Mouse (Mus musculus) stomach, embryonic 14.5 days (tissue): ENCODE results near the gene Gm42957. TPM values are rescaled to one million over a fixed set of nuclear protein-coding genes. Genes with fewer than 3 reads are reported as not detected.
A peak's percentile ranks its signal among the peaks of the same experiment; 100 is the strongest.

Experiments
- ATAC-seq: fragments of 200-750 bp; cut with Nextera tagmentation; 2 replicates; pipeline ENCODE4 v1.8.0; 2017; ENCODE audit warnings: low read depth, moderate TSS enrichment; ENCODE audit not compliant: insufficient number of reproducible peaks, insufficient read depth, low FRiP score
- H3K27ac ChIP-seq: fragments of 300-500 bp; sonication (generic); 2 replicates; pipeline ENCODE4 v1.5.1; 2014; ENCODE audit warnings: mild to moderate bottlenecking, low read length, moderate library complexity, mixed read lengths
- H3K27me3 ChIP-seq: fragments of 300-500 bp; sonication (generic); 2 replicates; pipeline ENCODE4 v1.6.1; 2014; ENCODE audit warnings: low read length, control low read depth, mixed read lengths; ENCODE audit not compliant: control insufficient read depth, insufficient read depth
- H3K36me3 ChIP-seq: fragments of 300-500 bp; sonication (generic); 2 replicates; pipeline ENCODE4 v1.6.1; 2014; ENCODE audit warnings: mild to moderate bottlenecking, control low read depth, low read length, moderate library complexity, mixed read lengths; ENCODE audit not compliant: control insufficient read depth, insufficient read depth
- H3K4me1 ChIP-seq: fragments of 300-500 bp; sonication (generic); 2 replicates; pipeline ENCODE4 v1.6.1; 2014; ENCODE audit warnings: low read length, control low read depth, mixed read lengths; ENCODE audit not compliant: control insufficient read depth, insufficient read depth
- H3K4me2 ChIP-seq: fragments of 300-500 bp; sonication (generic); replicated peaks from 2 replicates; pipeline ENCODE4 v1.6.1; 2014; ENCODE audit warnings: low read depth, low read length, control low read depth
- H3K4me3 ChIP-seq: fragments of 300-500 bp; sonication (generic); 2 replicates; pipeline ENCODE4 v1.5.1; 2014; ENCODE audit warnings: low read depth, low read length, control low read depth
- H3K9ac ChIP-seq: fragments of 300-500 bp; sonication (generic); replicated peaks from 2 replicates; pipeline ENCODE4 v1.6.1; 2014; ENCODE audit warnings: low read depth, mild to moderate bottlenecking, control low read depth, low read length, moderate library complexity, mixed read lengths
- H3K9me3 ChIP-seq: fragments of 300-500 bp; sonication (generic); 2 replicates; pipeline ENCODE4 v1.6.1; 2016; ENCODE audit warnings: low read depth, low read length, control low read depth; ENCODE audit not compliant: control insufficient read depth
- WGBS: fragments of 180-500 bp; shearing (Covaris S2); extraction: QIAGEN DNeasy Blood & Tissue Kit; methylation state at CpG from one replicate; pipeline ENCODE4 v1.1.7; 2014; 5-methylcytosine and 5-hydroxymethylcytosine counted together
- polyA plus RNA-seq: library from polyadenylated mRNA; unstranded; fragments of >200 nt; fragmentation: Nextera tagmentation; extraction: Ambion mirVana; gene quantifications from 2 replicates; pipeline ENCODE4 v1.2.1, GENCODE M21; 2014

The Gm42957 gene
- polyA plus RNA-seq, 1 experiment from 2014 or later, result 0.07 TPM

DNA sequence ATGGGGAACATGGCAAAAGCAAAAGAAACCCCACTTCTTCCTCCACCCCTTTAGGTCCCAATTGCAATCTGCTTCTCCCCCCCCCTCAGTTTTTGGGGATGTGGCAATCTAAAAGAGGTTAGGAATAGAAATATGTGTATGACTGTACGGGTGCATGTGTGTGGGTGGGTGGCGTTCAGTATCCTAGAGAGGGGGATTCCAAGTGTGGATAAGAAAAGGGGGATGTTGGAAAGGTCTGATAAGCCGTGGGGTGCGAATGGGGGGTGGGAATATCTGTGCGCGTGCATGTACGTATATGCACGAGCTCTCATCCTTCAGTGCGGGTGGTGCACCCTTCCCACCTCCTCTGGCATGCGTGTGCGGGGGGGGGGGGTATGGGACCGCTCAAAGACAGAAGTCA is 38.4 kb upstream of the Gm42957 start:
- no peak overlapping the region; the same call in 1 of the 2 replicates for H3K27ac ChIP-seq
- H3K4me1 ChIP-seq, result peaks cover 28% of the 10 kb centered on the region; the same call in 1 of the 2 replicates
- H3K9me3 ChIP-seq, result no peaks in the 10 kb centered on the region
- ATAC-seq, result no peak
- 2% methylated on average over 9 of the region's 12 CpGs for WGBS
- H3K36me3 ChIP-seq, result no peaks in the 10 kb centered on the region
- H3K4me3 ChIP-seq, result peak overlapping the region; percentile 44
- peak overlapping the region; percentile 82 for H3K4me2 ChIP-seq
- H3K9ac ChIP-seq, result peak overlapping the region; percentile 46; the same call in 1 of the 2 replicates
- no peaks in the 10 kb centered on the region for H3K27me3 ChIP-seq

DNA sequence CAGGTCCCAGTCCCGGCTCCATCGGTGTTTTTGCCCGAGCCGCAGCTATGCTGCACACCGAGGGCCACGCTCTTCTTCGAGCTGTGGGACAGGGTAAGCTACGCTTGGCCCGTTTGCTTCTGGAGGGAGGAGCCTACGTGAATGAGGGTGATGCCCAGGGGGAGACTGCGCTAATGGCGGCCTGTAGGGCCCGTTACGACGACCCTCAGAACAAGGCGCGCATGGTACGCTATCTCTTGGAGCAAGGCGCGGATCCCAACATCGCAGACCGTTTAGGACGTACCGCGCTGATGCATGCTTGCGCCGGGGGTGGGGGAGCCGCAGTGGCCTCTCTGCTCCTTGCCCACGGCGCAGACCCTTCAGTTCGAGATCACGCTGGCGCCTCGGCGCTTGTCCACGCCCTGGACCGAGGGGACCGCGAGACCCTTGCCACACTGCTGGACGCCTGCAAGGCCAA is 37.8 kb upstream of the Gm42957 start:
- Histone ChIP-seq H3K4me1 (peaks cover 28% of the 10 kb centered on the region; the same call in 1 of the 2 replicates), H3K4me3 (peak overlapping the region; percentile 44), H3K36me3 (no peaks in the 10 kb centered on the region), H3K27me3 (no peaks in the 10 kb centered on the region), H3K27ac (peak overlapping the region; percentile 72; the same call in 1 of the 2 replicates), H3K4me2 (peak overlapping the region; percentile 82), H3K9ac (peak overlapping the region; percentile 46), H3K9me3 (no peaks in the 10 kb centered on the region)
- no peak for ATAC-seq
- under 1% methylated on average over 40 of the region's 40 CpGs for WGBS

- 2% methylated on average over 54 of the region's 54 CpGs for WGBS
These were observed 36.9 kb upstream of the Gm42957 start for GRCm38 (mm10) chr3:96598156-96599068.

DNA sequence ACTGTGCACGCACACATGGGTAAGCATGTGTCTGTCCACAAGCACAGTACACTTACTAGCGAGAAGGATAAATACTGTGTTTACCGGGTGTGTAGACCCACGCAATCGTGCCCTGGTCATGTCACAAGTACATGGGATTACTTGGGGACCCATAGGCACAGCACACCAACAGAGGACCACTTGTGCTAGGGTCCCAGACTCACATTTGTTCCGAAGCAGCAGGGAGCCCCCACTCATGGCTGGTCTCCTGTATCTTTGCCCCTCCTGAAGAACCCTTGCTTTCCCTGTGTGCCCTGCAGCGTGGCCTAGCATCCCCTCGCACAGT is 36.2 kb upstream of the Gm42957 start:
- no peak for ATAC-seq
- H3K4me3 ChIP-seq, result peak overlapping the region; percentile 44
- H3K9ac ChIP-seq, result no peak overlapping the region
- H3K4me1 ChIP-seq, result peaks cover 34% of the 10 kb centered on the region; the same call in 1 of the 2 replicates
- WGBS, result 57% methylated on average over 8 of the region's 8 CpGs
- no peak overlapping the region for H3K27ac ChIP-seq
- no peaks in the 10 kb centered on the region for H3K27me3 ChIP-seq
- no peaks in the 10 kb centered on the region for H3K36me3 ChIP-seq
- H3K4me2 ChIP-seq, result peak overlapping the region; percentile 82
- no peaks in the 10 kb centered on the region for H3K9me3 ChIP-seq

More at GRCm38 (mm10) chr3:96598156-96599068, 36.9 kb upstream of the Gm42957 start:
- Histone ChIP-seq H3K4me2 (peak overlapping the region; percentile 82), H3K9ac (peak overlapping the region; percentile 46), H3K36me3 (no peaks in the 10 kb centered on the region), H3K27me3 (no peaks in the 10 kb centered on the region), H3K4me1 (peaks cover 29% of the 10 kb centered on the region; the same call in 1 of the 2 replicates), H3K9me3 (no peaks in the 10 kb centered on the region), H3K4me3 (peak overlapping the region; percentile 44), H3K27ac (peak overlapping the region; percentile 72; the same call in 1 of the 2 replicates)
- ATAC-seq, result 0 out of 2 replicates have a peak, but pooled peaks have one; percentile 16

DNA sequence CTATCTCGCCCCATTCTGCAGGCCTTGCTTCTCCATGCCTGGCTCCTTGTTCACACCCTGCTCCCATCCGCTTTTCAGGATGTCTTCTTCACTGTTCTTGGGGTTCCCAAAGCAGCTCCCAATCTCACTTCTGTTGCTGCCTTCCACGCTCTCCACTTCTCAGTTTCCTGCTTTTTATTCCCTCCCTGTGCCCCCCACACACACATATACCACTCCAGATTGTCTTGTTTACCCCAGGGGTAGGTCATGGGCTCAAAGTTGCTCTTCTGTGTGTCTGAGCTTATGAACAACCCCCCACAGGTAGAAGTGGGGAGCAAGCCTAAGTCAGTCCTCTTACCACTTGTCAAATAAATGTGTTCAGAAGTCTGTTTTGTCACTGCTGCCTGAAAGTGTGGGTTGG is 35.9 kb upstream of the Gm42957 start:
- H3K27me3 ChIP-seq, result no peaks in the 10 kb centered on the region
- H3K4me1 ChIP-seq, result peaks cover 36% of the 10 kb centered on the region; the same call in 1 of the 2 replicates
- H3K4me2 ChIP-seq, result no peak overlapping the region
- no peak for ATAC-seq
- no peaks in the 10 kb centered on the region for H3K36me3 ChIP-seq
- H3K4me3 ChIP-seq, result no peak overlapping the region
- WGBS, result 74% methylated on average over 3 of the region's 3 CpGs
- no peaks in the 10 kb centered on the region for H3K9me3 ChIP-seq
- no peak overlapping the region for H3K9ac ChIP-seq
- no peak overlapping the region for H3K27ac ChIP-seq

DNA sequence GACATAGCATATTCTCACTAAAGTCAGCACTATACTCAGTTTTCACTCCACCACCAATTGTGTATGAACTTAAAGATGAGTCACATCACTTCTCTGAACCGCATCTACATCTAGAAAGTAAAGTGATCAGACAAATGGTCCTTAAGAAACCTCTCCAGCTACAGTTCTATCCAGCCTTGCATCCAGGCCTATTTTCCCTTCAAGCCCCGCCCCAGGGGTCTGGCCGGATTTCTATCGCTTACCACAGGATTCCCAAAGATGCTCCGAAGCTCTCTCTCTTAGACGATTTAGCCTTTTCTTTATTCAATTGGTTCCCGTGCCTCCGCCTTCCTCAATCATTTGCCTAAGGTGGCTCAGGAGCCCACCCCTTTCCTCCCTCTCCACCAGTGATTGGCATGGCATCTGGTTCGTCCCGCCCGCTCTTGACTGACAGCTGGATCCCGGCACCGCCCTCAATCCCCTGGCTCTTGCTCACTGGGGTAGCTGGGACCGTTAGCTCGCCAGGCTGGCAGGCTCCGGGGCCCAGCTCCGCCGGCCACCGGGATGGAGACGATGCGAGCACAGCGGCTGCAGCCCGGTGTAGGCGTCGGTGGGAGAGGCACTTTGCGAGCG is 34.5 kb upstream of the Gm42957 start, which contains the start of gene Lix1l:
Gene Lix1l, plus strand, starts transcription at position 511 of the 612 bp plus-strand sequence.
- Histone ChIP-seq H3K4me2 (peak within 1 kb of the TSS; percentile 60), H3K9me3 (no peaks in the 10 kb centered on the region), H3K4me1 (peaks cover 37% of the 10 kb centered on the region; the same call in 1 of the 2 replicates), H3K27me3 (no peaks in the 10 kb centered on the region), H3K27ac (peak within 1 kb of the TSS; percentile 96), H3K4me3 (peak within 1 kb of the TSS; percentile 54), H3K36me3 (no peaks in the 10 kb centered on the region), H3K9ac (peak within 1 kb of the TSS; percentile 88)
- WGBS, result 2% methylated on average over 27 of the region's 27 CpGs
- peak; percentile 90 for ATAC-seq

DNA sequence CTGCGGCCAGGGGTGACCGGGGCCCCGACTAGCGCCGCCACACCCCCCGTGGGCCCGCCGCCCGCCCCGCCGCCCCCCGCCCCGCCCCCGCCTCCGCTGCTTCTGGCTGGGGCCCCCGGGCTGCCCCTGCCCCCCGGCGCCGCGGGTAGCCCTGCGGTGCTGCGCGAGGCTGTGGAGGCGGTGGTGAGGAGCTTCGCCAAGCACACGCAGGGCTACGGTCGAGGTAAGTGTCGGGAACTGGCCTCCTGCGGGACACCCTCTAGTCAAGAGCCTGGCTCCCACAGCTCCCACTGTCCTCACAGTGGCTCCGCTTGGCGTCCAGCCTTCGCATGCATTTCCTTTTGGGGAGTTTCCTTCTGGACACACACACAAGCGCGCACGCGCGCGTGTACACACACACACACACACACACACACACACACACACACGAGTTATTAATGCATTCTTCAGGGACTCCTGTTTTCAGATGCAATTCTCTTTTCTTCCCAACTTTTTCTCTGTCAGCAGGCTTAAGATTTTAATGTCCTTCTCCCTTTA is 34.0 kb upstream of the Gm42957 start:
- no peaks in the 10 kb centered on the region for H3K27me3 ChIP-seq
- peak overlapping the region; percentile 88 for H3K9ac ChIP-seq
- H3K9me3 ChIP-seq, result no peaks in the 10 kb centered on the region
- H3K4me1 ChIP-seq, result peaks cover 32% of the 10 kb centered on the region; the same call in 1 of the 2 replicates
- 2% methylated on average over 31 of the region's 40 CpGs for whole genome bisulfite sequencing
- no peaks in the 10 kb centered on the region; the same call in 1 of the 2 replicates for H3K36me3 ChIP-seq
- peak overlapping the region; percentile 54 for H3K4me3 ChIP-seq
- peak overlapping the region; percentile 60 for H3K4me2 ChIP-seq
- ATAC-seq, result peak; percentile 60
- H3K27ac ChIP-seq, result peak overlapping the region; percentile 96
